Mouse (Mus musculus) small intestine, adult 2 months (tissue): ENCODE results near the gene Ifit2.
"Not testable (repeated sequence)": the region's sequence is repeated elsewhere in the genome, so short reads cannot be mapped to it uniquely, and the experiment has no call there.

ENCODE experiments used
- CTCF ChIP-seq: fragments of 200-500 bp; IDR thresholded peaks from 2 replicates; pipeline ENCODE4 v1.5.1; 2012; ENCODE audit warnings: low read depth, mild to moderate bottlenecking, control low read depth, inconsistent platforms, low read length, moderate library complexity, mixed read lengths; ENCODE audit not compliant: insufficient replicate concordance, insufficient read length; ENCODE audit errors: extremely low read depth
- POLR2A ChIP-seq: fragments of 200-500 bp; IDR thresholded peaks from 2 replicates; pipeline ENCODE4 v1.6.1; 2012; ENCODE audit warnings: low read depth, mild to moderate bottlenecking, control low read depth, inconsistent platforms, low read length, moderate library complexity

DNA sequence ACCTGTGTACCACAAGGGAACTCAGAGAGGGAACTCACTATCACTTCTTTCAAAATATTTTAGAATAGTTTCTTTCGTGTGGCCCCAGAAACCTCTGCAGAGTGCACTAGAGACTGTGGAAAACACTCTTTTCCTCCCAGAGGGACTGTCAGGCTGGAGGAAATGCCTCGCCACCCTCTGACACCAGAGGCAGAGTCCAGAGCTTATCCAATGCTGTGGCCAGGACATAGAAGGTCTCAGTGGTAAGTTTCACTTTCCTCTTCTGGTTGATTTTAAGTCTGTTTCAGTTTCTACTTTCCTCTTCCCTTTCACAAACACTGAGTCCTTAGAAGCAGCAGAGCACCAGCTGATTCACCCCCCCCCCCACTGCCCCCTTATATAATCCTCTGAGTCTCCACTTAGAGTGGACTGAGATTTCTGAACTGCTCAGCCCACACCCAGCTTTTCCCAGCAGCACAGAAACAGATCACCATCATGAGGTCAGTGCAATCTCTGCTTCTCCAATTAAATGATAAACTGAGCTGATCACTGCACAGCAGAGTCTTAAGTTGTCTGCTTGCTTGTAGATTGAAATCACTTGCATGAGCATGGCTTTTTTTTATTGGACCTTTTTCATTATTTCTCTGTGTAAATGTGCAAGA, 32.8 kb downstream of the Ifit2 start, which contains the start of gene Ifit3:
- TF ChIP-seq POLR2A, CTCF: not testable (repeated sequence)
